Mouse (Mus musculus): ENCODE measurements around the gene Spata2l.

DNA sequence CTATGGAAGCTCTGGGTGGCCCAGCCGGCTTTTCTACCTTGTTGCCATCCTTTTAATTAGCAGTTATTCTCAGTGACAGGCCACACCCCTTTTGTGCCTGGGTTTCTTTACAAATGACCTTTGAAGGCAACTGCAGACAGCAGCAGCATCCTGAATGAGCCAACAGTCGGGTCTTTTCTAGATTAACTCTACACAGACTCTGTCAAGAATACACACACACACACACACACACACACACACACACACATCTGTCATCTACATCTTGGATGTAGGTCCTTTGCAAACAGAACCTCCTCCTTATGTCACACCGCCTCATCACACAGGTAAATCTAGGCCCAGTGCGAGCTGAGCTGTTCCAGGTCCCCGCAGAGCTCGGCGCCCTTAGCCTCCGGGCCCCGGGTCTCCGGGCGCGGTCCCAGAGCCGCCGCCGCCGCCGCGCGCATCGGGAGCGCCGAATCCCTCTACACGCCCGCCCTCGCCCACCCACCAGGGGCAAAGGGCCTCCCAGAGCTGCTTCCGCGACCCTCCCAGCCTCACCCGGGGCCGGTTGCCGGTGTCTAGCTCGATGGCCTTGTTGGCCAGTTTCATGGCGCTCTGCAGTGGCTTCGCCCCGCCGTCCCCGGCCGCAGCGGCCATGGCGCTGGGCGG, 17.5 kb upstream of the Spata2l start:
- no peak for TF ChIP-seq CTCF (IDR thresholded peaks at IDR 0.05; ENCODE audit: insufficient read depth, low read length)
- no peak; the same call in 1 of the 2 replicates for TF ChIP-seq POLR2A (IDR thresholded peaks at IDR 0.05; ENCODE audit: borderline replicate concordance, extremely low read depth, low read depth, low read length)
